Mouse (Mus musculus) bone marrow, adult 2 months (tissue): ENCODE data around the gene Gm11172. TPM values are rescaled to one million over a fixed set of nuclear protein-coding genes. Genes with fewer than 3 reads are reported as not detected.

Source experiments
- H3K27ac ChIP-seq: fragments of 200-500 bp; 2 replicates; pipeline ENCODE4 v1.5.1; 2012; ENCODE audit warnings: low read depth, mild to moderate bottlenecking, control low read depth, inconsistent platforms, low read length; ENCODE audit not compliant: control insufficient read depth, poor library complexity, insufficient read depth
- H3K4me1 ChIP-seq: fragments of 200-500 bp; 2 replicates; pipeline ENCODE4 v1.6.1; 2011; ENCODE audit warnings: low read length; ENCODE audit not compliant: control insufficient read depth, insufficient read depth
- H3K4me3 ChIP-seq: fragments of 200-500 bp; replicated peaks from 2 replicates; pipeline ENCODE3; 2011; ENCODE audit warnings: mild to moderate bottlenecking, low read depth, low read length, control low read depth; ENCODE audit not compliant: control insufficient read depth
- CTCF ChIP-seq: fragments of 200-500 bp; IDR thresholded peaks from 2 replicates; pipeline ENCODE4 v1.5.1; 2011; ENCODE audit warnings: low read length, control low read depth; ENCODE audit not compliant: control insufficient read depth, insufficient read depth
- POLR2A ChIP-seq: fragments of 200-500 bp; IDR thresholded peaks from 2 replicates; pipeline ENCODE4 v1.6.1; 2011; ENCODE audit warnings: low read depth, mild to moderate bottlenecking, control low read depth, low read length, borderline replicate concordance; ENCODE audit not compliant: control insufficient read depth
- WGBS: fragments of 180-500 bp; shearing (Covaris S2); methylation state at CpG from one replicate; pipeline ENCODE4 v1.1.7; 2018; 5-methylcytosine and 5-hydroxymethylcytosine counted together
- polyA plus RNA-seq: library from polyadenylated mRNA; stranded (reverse); fragments of >200 nt; gene quantifications from 2 replicates; pipeline ENCODE4 v1.2.4, GENCODE M21; 2011; ENCODE audit warnings: low replicate concordance; ENCODE audit not compliant: missing spikeins, insufficient read depth, insufficient read length

The Gm11172 gene
- polyA plus RNA-seq, 1 experiment = not detected

DNA sequence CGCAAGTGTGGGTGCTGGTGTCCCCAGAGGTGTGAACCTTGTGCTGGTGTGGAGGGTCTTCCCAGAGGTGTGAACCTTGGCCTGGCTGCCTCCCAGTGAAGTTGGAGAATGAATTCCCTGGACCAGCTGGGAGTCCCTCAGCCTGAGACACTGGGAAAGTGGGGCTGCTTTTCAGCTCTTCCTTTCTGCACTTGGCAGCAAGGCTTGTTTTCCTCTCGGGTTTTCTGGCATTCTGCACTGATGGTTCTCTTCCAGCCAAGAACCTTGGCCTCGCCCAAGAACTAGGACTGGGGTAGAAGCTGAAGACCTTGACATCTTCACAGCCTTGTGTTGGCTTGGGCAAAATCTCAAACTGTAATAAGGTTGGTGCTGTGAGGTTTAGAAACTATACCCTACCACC lies 48.7 kb downstream of the Gm11172 start:
- H3K4me1 ChIP-seq = peaks cover 1% of the 10 kb centered on the region
- no peak overlapping the region for H3K27ac ChIP-seq
- H3K4me3 ChIP-seq = no peak overlapping the region
- TF ChIP-seq POLR2A = no peak
- TF ChIP-seq CTCF = no peak
- WGBS = 82% methylated on average over 3 of the region's 3 CpGs

Other genes with a start within 250 kb of the Gm11172 start
- 2.8 and 4.8 TPM in 2 replicates for gene Socs1, start 27.4 kb upstream of the Gm11172 start, polyA plus RNA-seq
- not detected in 2 replicates for gene Tnp2, start 24.3 kb upstream of the Gm11172 start, polyA plus RNA-seq
- not detected in 2 replicates for gene Prm3, start 22.0 kb upstream of the Gm11172 start, polyA plus RNA-seq
- not detected in 2 replicates for gene Prm2, start 16.8 kb upstream of the Gm11172 start, polyA plus RNA-seq
- 4.6 TPM in 1 of 2 replicates, not detected in the other for gene Prm1, start 7.1 kb upstream of the Gm11172 start, polyA plus RNA-seq
- 3.8 and 4.8 TPM in 2 replicates for gene Rmi2, start 22.1 kb downstream of the Gm11172 start, polyA plus RNA-seq
- 12.6 and 21.6 TPM in 2 replicates for gene Snn, start 248.0 kb downstream of the Gm11172 start, polyA plus RNA-seq